Mouse (Mus musculus) stomach, embryonic 14.5 days (tissue): ENCODE data around the gene Slitrk6. TPM values are rescaled to one million over a fixed set of nuclear protein-coding genes. Genes with fewer than 3 reads are reported as not detected.

Experiments used
- ATAC-seq: fragments of 200-750 bp; cut with Nextera tagmentation; 2 replicates; pipeline ENCODE4 v1.8.0; 2017; ENCODE audit warnings: low read depth, moderate TSS enrichment; ENCODE audit not compliant: insufficient number of reproducible peaks, insufficient read depth, low FRiP score
- H3K27ac ChIP-seq: fragments of 300-500 bp; sonication (generic); 2 replicates; pipeline ENCODE4 v1.5.1; 2014; ENCODE audit warnings: mild to moderate bottlenecking, low read length, moderate library complexity, mixed read lengths
- H3K27me3 ChIP-seq: fragments of 300-500 bp; sonication (generic); 2 replicates; pipeline ENCODE4 v1.6.1; 2014; ENCODE audit warnings: low read length, control low read depth, mixed read lengths; ENCODE audit not compliant: control insufficient read depth, insufficient read depth
- H3K36me3 ChIP-seq: fragments of 300-500 bp; sonication (generic); 2 replicates; pipeline ENCODE4 v1.6.1; 2014; ENCODE audit warnings: mild to moderate bottlenecking, control low read depth, low read length, moderate library complexity, mixed read lengths; ENCODE audit not compliant: control insufficient read depth, insufficient read depth
- H3K4me1 ChIP-seq: fragments of 300-500 bp; sonication (generic); 2 replicates; pipeline ENCODE4 v1.6.1; 2014; ENCODE audit warnings: low read length, control low read depth, mixed read lengths; ENCODE audit not compliant: control insufficient read depth, insufficient read depth
- H3K4me2 ChIP-seq: fragments of 300-500 bp; sonication (generic); replicated peaks from 2 replicates; pipeline ENCODE4 v1.6.1; 2014; ENCODE audit warnings: low read depth, low read length, control low read depth
- H3K4me3 ChIP-seq: fragments of 300-500 bp; sonication (generic); 2 replicates; pipeline ENCODE4 v1.5.1; 2014; ENCODE audit warnings: low read depth, low read length, control low read depth
- H3K9ac ChIP-seq: fragments of 300-500 bp; sonication (generic); replicated peaks from 2 replicates; pipeline ENCODE4 v1.6.1; 2014; ENCODE audit warnings: low read depth, mild to moderate bottlenecking, control low read depth, low read length, moderate library complexity, mixed read lengths
- H3K9me3 ChIP-seq: fragments of 300-500 bp; sonication (generic); 2 replicates; pipeline ENCODE4 v1.6.1; 2016; ENCODE audit warnings: low read depth, low read length, control low read depth; ENCODE audit not compliant: control insufficient read depth
- WGBS: fragments of 180-500 bp; shearing (Covaris S2); extraction: QIAGEN DNeasy Blood & Tissue Kit; methylation state at CpG from one replicate; pipeline ENCODE4 v1.1.7; 2014; 5-methylcytosine and 5-hydroxymethylcytosine counted together
- polyA plus RNA-seq: library from polyadenylated mRNA; unstranded; fragments of >200 nt; fragmentation: Nextera tagmentation; extraction: Ambion mirVana; gene quantifications from 2 replicates; pipeline ENCODE4 v1.2.1, GENCODE M21; 2014

The Slitrk6 gene
- polyA plus RNA-seq, 1 experiment from 2014 or later, result 51.7 TPM

GRCm38 (mm10) chr14:110728344-110728910 is 26.5 kb downstream of the Slitrk6 start:
- no peak overlapping the region for H3K4me2 ChIP-seq
- ATAC-seq, result no peak
- H3K9me3 ChIP-seq, result no peaks in the 10 kb centered on the region
- no peak overlapping the region for H3K9ac ChIP-seq
- H3K27me3 ChIP-seq, result no peaks in the 10 kb centered on the region
- H3K27ac ChIP-seq, result no peak overlapping the region
- no peaks in the 10 kb centered on the region for H3K36me3 ChIP-seq
- 36% methylated on average over 4 of the region's 4 CpGs for WGBS
- H3K4me1 ChIP-seq, result 0 out of 2 replicates have a peak, but pooled peaks cover 3% of the 10 kb centered on the region
- H3K4me3 ChIP-seq, result no peak overlapping the region

- Histone ChIP-seq H3K9me3 (no peaks in the 10 kb centered on the region), H3K4me1 (0 out of 2 replicates have a peak, but pooled peaks cover 3% of the 10 kb centered on the region), H3K9ac (no peak overlapping the region), H3K4me3 (no peak overlapping the region), H3K27me3 (no peaks in the 10 kb centered on the region), H3K27ac (no peak overlapping the region), H3K4me2 (no peak overlapping the region), H3K36me3 (no peaks in the 10 kb centered on the region)
- no peak for ATAC-seq
- 22% methylated on average over 2 of the region's 2 CpGs for WGBS
These were observed 30.8 kb downstream of the Slitrk6 start for GRCm38 (mm10) chr14:110724026-110724576.
